Mouse (Mus musculus) spleen, adult 2 months (tissue): Measurements from ENCODE around the gene Txndc2. TPM values are rescaled to one million over a fixed set of nuclear protein-coding genes. Genes with fewer than 3 reads are reported as not detected.

Experiments used
- DNase-seq, 2 experiments: peaks; one replicate each; pipeline versions ENCODE4 v3.0.0 to v3.0.0-alpha.2; 2012 to 2021; ENCODE audit warnings: low spot score in 2 of 2, low read depth in 1 of 2
- H3K27ac ChIP-seq: fragments of 200-500 bp; 2 replicates; pipeline ENCODE4 v1.5.1; 2012; ENCODE audit warnings: low read length, inconsistent platforms; ENCODE audit not compliant: insufficient read depth
- H3K27me3 ChIP-seq: fragments of 200-500 bp; 2 replicates; pipeline ENCODE4 v1.6.1; 2012; ENCODE audit warnings: mild to moderate bottlenecking, moderate library complexity, low read length, inconsistent platforms; ENCODE audit not compliant: control insufficient read depth, insufficient read depth
- H3K36me3 ChIP-seq: fragments of 200-500 bp; 2 replicates; pipeline ENCODE4 v1.6.1; 2012; ENCODE audit warnings: mild to moderate bottlenecking, low read length, inconsistent platforms; ENCODE audit not compliant: control insufficient read depth, insufficient read depth
- H3K4me1 ChIP-seq: fragments of 200-500 bp; 2 replicates; pipeline ENCODE4 v1.6.1; 2011; ENCODE audit warnings: inconsistent platforms; ENCODE audit not compliant: control insufficient read depth, insufficient read depth, insufficient read length
- H3K4me3 ChIP-seq: fragments of 200-500 bp; 2 replicates; pipeline ENCODE4 v1.5.1; 2011; ENCODE audit warnings: mild to moderate bottlenecking, inconsistent platforms; ENCODE audit not compliant: insufficient read depth, insufficient read length; ENCODE audit errors: extremely low read depth
- CTCF ChIP-seq: fragments of 200-500 bp; IDR thresholded peaks from 2 replicates; pipeline ENCODE4 v1.5.1; 2011; ENCODE audit warnings: mild to moderate bottlenecking, inconsistent platforms; ENCODE audit not compliant: insufficient read depth, insufficient read length, insufficient replicate concordance; ENCODE audit errors: extremely low read depth
- POLR2A ChIP-seq: fragments of 200-500 bp; IDR thresholded peaks from 2 replicates; pipeline ENCODE4 v1.6.1; 2011; ENCODE audit warnings: low read depth, low read length, inconsistent platforms
- WGBS: fragments of 180-500 bp; shearing (Covaris S2); methylation state at CpG from one replicate; pipeline ENCODE4 v1.1.7; 2018; 5-methylcytosine and 5-hydroxymethylcytosine counted together
- polyA plus RNA-seq: library from polyadenylated mRNA; depleted of rRNA; stranded (reverse); fragments of >200 nt; gene quantifications from 2 replicates; pipeline ENCODE4 v1.2.3, GENCODE M21; 2012

The Txndc2 gene
- polyA plus RNA-seq, 1 experiment, result not detected

DNA sequence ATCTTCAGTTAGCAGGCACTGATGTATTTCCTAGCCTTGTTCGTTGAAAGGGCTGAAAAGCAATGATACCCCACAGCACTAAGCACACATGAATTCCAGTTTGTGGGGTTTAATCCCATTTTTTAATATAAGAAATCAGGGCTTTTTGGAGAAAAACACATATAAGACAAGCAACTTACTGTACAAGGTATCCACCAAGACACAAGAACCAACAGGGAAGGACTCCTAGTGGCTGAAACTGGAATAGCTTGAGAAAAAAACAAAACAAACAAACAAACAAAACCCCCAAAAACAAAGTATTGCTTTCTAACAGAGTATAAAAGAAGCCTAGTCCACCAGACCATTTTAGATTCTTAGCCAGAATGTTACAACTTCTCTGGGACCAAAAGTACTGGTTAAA lies 35.8 kb upstream of the Txndc2 start:
- no peaks in the 10 kb centered on the region for H3K36me3 ChIP-seq
- no peak for DNase-seq
- no peaks in the 10 kb centered on the region for H3K27me3 ChIP-seq
- TF ChIP-seq POLR2A (no peak), CTCF (no peak)
- 78% methylated on average over 1 of the region's 1 CpGs for WGBS
- H3K4me1 ChIP-seq, result peaks cover 9% of the 10 kb centered on the region; the same call in 1 of the 2 replicates
- no peak overlapping the region for H3K27ac ChIP-seq
- no peak overlapping the region for H3K4me3 ChIP-seq

DNA sequence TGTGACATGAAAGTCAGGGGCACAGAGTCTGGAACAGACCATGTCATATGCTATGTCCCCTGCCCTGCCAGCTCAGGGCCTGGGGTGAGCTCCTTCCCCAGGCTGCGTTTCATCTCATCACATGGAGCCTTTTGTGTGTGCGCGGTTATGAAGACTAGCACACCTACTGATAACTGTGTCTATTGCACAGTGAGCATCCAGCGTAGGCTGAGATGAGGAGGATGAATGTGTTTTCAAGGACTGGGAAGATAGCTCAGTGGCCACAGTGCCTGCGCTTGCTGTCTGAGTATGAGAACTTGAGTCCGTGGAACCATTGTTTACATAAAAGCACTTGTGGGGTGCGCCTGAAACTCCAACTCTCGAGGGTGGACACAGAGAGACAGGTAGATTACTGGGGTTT lies 34.6 kb upstream of the Txndc2 start:
- Histone ChIP-seq H3K4me1 (peaks cover 9% of the 10 kb centered on the region; the same call in 1 of the 2 replicates), H3K27ac (no peak overlapping the region), H3K27me3 (no peaks in the 10 kb centered on the region), H3K36me3 (no peaks in the 10 kb centered on the region), H3K4me3 (no peak overlapping the region)
- DNase-seq, result no peak
- no peak for TF ChIP-seq CTCF
- no peak for TF ChIP-seq POLR2A
- 94% methylated on average over 8 of the region's 8 CpGs for WGBS

GRCm38 (mm10) chr17:65675985-65676384 lies 34.0 kb upstream of the Txndc2 start:
- Histone ChIP-seq H3K4me1 (peaks cover 9% of the 10 kb centered on the region; the same call in 1 of the 2 replicates), H3K27ac (no peak overlapping the region), H3K27me3 (no peaks in the 10 kb centered on the region), H3K4me3 (no peak overlapping the region), H3K36me3 (no peaks in the 10 kb centered on the region)
- 78% methylated on average over 3 of the region's 3 CpGs for WGBS
- TF ChIP-seq POLR2A (no peak), CTCF (no peak)
- DNase-seq, result no peak

DNA sequence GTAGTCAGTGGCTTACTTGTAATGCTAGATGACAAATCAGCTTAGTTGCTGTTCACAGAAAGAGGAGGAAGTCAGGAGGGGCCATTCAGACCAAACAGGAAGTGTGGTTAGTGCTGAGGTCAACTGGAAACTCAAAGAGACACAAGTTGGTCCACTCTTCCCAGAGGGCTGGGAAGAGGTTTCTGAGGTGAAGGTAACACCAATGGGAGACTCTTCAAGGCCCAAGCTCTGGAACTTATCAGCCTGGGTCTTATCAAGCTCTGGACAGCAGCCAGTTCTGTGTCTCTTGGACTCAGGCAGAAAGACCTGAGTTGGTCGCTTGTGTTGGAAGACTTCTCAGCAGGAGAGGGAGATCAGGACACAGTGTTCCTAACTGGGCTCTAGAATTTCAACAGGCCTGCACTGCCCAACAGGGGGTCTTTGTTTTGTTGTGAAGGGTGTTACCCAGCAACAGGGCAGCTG lies 32.8 kb upstream of the Txndc2 start:
- peak in 1 of 2 experiments; percentile 7 for DNase-seq
- 30% methylated on average over 1 of the region's 1 CpGs for WGBS
- no peak for TF ChIP-seq CTCF
- no peak for TF ChIP-seq POLR2A
- Histone ChIP-seq H3K4me3 (no peak overlapping the region), H3K4me1 (peaks cover 9% of the 10 kb centered on the region; the same call in 1 of the 2 replicates), H3K27me3 (no peaks in the 10 kb centered on the region), H3K36me3 (no peaks in the 10 kb centered on the region), H3K27ac (peak overlapping the region; percentile 11; the same call in 1 of the 2 replicates)

DNA sequence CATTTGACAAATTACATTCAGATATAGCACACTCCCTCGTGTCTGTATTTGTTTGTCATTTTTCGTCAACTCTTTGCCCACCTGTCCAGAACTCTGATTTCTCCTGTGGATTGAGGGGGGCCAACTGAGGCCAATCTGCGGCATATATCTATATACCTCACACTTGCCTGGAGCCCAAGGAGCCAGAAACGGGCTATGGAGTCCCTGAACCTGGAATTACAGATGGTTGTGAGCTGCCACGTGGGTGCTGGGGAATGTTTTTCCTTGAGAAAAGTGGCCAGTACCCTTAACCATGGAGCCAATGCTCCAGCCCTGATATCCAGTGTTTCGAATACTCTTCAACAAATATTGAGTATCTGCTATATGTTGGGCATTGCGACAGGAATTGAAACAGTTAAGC lies 31.0 kb upstream of the Txndc2 start:
- WGBS, result 93% methylated on average over 7 of the region's 7 CpGs
- Histone ChIP-seq H3K27me3 (no peaks in the 10 kb centered on the region), H3K36me3 (no peaks in the 10 kb centered on the region), H3K27ac (no peak overlapping the region), H3K4me1 (peaks cover 9% of the 10 kb centered on the region; the same call in 1 of the 2 replicates), H3K4me3 (no peak overlapping the region)
- no peak for DNase-seq
- TF ChIP-seq POLR2A (no peak), CTCF (no peak)

- no peak for DNase-seq
- no peaks in the 10 kb centered on the region for H3K4me1 ChIP-seq
- WGBS, result 85% methylated on average over 4 of the region's 4 CpGs
- no peak for TF ChIP-seq CTCF
- TF ChIP-seq POLR2A, result no peak
- H3K36me3 ChIP-seq, result no peaks in the 10 kb centered on the region
- no peak overlapping the region for H3K27ac ChIP-seq
- H3K27me3 ChIP-seq, result no peaks in the 10 kb centered on the region
- H3K4me3 ChIP-seq, result no peak overlapping the region
Measured at GRCm38 (mm10) chr17:65669061-65669460, 27.1 kb upstream of the Txndc2 start.

DNA sequence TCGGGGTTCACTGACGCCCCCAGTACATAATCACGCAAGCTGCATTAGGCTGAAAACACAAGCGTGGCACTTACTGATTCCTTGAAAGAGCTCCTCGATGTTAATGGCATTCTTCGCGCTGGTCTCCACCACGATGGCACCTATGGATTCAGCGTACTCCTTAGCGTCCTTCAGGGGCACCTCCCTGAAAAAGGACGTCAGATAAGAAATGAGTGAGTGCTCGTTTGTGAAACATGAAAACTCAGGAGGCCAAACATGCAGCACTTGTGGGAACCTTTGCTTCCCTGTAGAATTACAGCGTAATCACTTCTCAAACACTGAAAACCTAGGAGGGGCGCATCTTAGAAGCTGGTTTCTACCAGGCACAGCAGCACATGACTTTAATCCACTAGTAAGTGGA lies 25.8 kb upstream of the Txndc2 start:
- no peaks in the 10 kb centered on the region for H3K36me3 ChIP-seq
- no peak for DNase-seq
- H3K27me3 ChIP-seq, result no peaks in the 10 kb centered on the region
- H3K4me3 ChIP-seq, result no peak overlapping the region
- TF ChIP-seq CTCF (no peak), POLR2A (no peak)
- no peaks in the 10 kb centered on the region for H3K4me1 ChIP-seq
- H3K27ac ChIP-seq, result no peak overlapping the region
- 94% methylated on average over 14 of the region's 14 CpGs for WGBS
